Mouse (Mus musculus) heart, adult 2 months (tissue): ENCODE data around the gene Rph3al.

ENCODE experiments used
- CTCF ChIP-seq: fragments of 200-600 bp; IDR thresholded peaks from 2 replicates; pipeline ENCODE4 v1.8.1; 2022; ENCODE audit warnings: antibody characterized with exemption, mild to moderate bottlenecking, moderate library complexity
- EP300 ChIP-seq: fragments of 200-500 bp; IDR thresholded peaks from 2 replicates; pipeline ENCODE4 v1.6.1; 2011; ENCODE audit warnings: low read depth, low read length, control low read depth; ENCODE audit not compliant: insufficient read depth
- POLR2A ChIP-seq: fragments of 200-500 bp; IDR thresholded peaks from 2 replicates; pipeline ENCODE4 v1.6.1; 2011; ENCODE audit warnings: mild to moderate bottlenecking, low read depth, low read length, control low read depth; ENCODE audit not compliant: insufficient read depth

- TF ChIP-seq CTCF (peak; percentile 82), POLR2A (no peak), EP300 (0 out of 2 replicates have a peak, but pooled peaks have one; percentile 50)
These were observed 24.3 kb downstream of the Rph3al start for GRCm38 (mm10) chr11:75913953-75914352.
